Mouse (Mus musculus) stomach, embryonic 15.5 days (tissue): ENCODE measurements around the gene Wdr6. TPM values are rescaled to one million over a fixed set of nuclear protein-coding genes. Genes with fewer than 3 reads are reported as not detected.

ENCODE experiments used
- ATAC-seq: fragments of 200-750 bp; cut with Nextera tagmentation; 2 replicates; pipeline ENCODE4 v1.8.0; 2017; ENCODE audit warnings: low read depth, moderate number of reproducible peaks, moderate TSS enrichment; ENCODE audit not compliant: insufficient read depth, low FRiP score
- H3K27ac ChIP-seq: fragments of 300-500 bp; sonication (generic); 2 replicates; pipeline ENCODE4 v1.5.1; 2015; ENCODE audit warnings: mild to moderate bottlenecking, inconsistent platforms
- H3K27me3 ChIP-seq: fragments of 300-500 bp; sonication (generic); replicated peaks from 2 replicates; pipeline ENCODE4 v1.6.1; 2015; ENCODE audit warnings: inconsistent platforms
- H3K36me3 ChIP-seq: fragments of 300-500 bp; sonication (generic); 2 replicates; pipeline ENCODE4 v1.6.1; 2015; ENCODE audit warnings: inconsistent platforms
- H3K4me1 ChIP-seq: fragments of 300-500 bp; sonication (generic); 2 replicates; pipeline ENCODE4 v1.6.1; 2015; ENCODE audit warnings: inconsistent platforms
- H3K4me2 ChIP-seq: fragments of 300-500 bp; sonication (generic); 2 replicates; pipeline ENCODE4 v1.6.1; 2015; ENCODE audit warnings: mild to moderate bottlenecking, inconsistent platforms
- H3K4me3 ChIP-seq: fragments of 300-500 bp; sonication (generic); replicated peaks from 2 replicates; pipeline ENCODE4 v1.5.1; 2015; ENCODE audit warnings: inconsistent platforms
- H3K9ac ChIP-seq: fragments of 300-500 bp; sonication (generic); 2 replicates; pipeline ENCODE4 v1.6.1; 2015; ENCODE audit warnings: inconsistent platforms
- H3K9me3 ChIP-seq: fragments of 300-500 bp; sonication (generic); 2 replicates; pipeline ENCODE4 v1.6.1; 2016; ENCODE audit warnings: inconsistent platforms
- WGBS: fragments of 180-500 bp; shearing (Covaris S2); methylation state at CpG from one replicate; pipeline ENCODE4 v1.1.7; 2015; 5-methylcytosine and 5-hydroxymethylcytosine counted together
- polyA plus RNA-seq: library from polyadenylated mRNA; unstranded; fragments of >200 nt; fragmentation: Nextera tagmentation; extraction: Ambion mirVana; gene quantifications from 2 replicates; pipeline ENCODE4 v1.2.1, GENCODE M21; 2015

The Wdr6 gene
- polyA plus RNA-seq, 1 experiment from 2014 or later, result 74.9 TPM

GRCm38 (mm10) chr9:108591462-108591861 is 12.9 kb upstream of the Wdr6 start:
- no peaks in the 10 kb centered on the region for H3K27me3 ChIP-seq
- no peak overlapping the region for H3K4me3 ChIP-seq
- H3K9me3 ChIP-seq, result no peaks in the 10 kb centered on the region
- no peaks in the 10 kb centered on the region for H3K36me3 ChIP-seq
- H3K4me1 ChIP-seq, result peaks cover 19% of the 10 kb centered on the region
- H3K4me2 ChIP-seq, result no peak overlapping the region
- ATAC-seq, result no peak
- H3K9ac ChIP-seq, result no peak overlapping the region
- 88% methylated on average over 4 of the region's 4 CpGs for WGBS
- no peak overlapping the region for H3K27ac ChIP-seq

- Histone ChIP-seq H3K4me1 (peaks cover 17% of the 10 kb centered on the region), H3K27ac (no peak overlapping the region)
- 57% methylated on average over 5 of the region's 5 CpGs for WGBS
These were observed 10.7 kb upstream of the Wdr6 start for GRCm38 (mm10) chr9:108589229-108589628.

GRCm38 (mm10) chr9:108587571-108588180 is 9.1 kb upstream of the Wdr6 start:
- peak overlapping the region; percentile 8; the same call in 1 of the 2 replicates for H3K4me3 ChIP-seq
- H3K27ac ChIP-seq, result peak overlapping the region; percentile 61; the same call in 1 of the 2 replicates
- no peaks in the 10 kb centered on the region for H3K36me3 ChIP-seq
- H3K4me2 ChIP-seq, result peak overlapping the region; percentile 35
- no peaks in the 10 kb centered on the region for H3K9me3 ChIP-seq
- WGBS, result 7% methylated on average over 14 of the region's 14 CpGs
- H3K27me3 ChIP-seq, result no peaks in the 10 kb centered on the region
- ATAC-seq, result peak; percentile 93
- H3K4me1 ChIP-seq, result peaks cover 17% of the 10 kb centered on the region
- H3K9ac ChIP-seq, result no peak overlapping the region

More at GRCm38 (mm10) chr9:108589229-108589628, 10.7 kb upstream of the Wdr6 start:
- Histone ChIP-seq H3K36me3 (no peaks in the 10 kb centered on the region), H3K4me3 (no peak overlapping the region), H3K27me3 (no peaks in the 10 kb centered on the region), H3K9me3 (no peaks in the 10 kb centered on the region), H3K9ac (no peak overlapping the region), H3K4me2 (no peak overlapping the region)
- no peak for ATAC-seq

GRCm38 (mm10) chr9:108579344-108579690 is 778 bp upstream of the Wdr6 start:
- Histone ChIP-seq H3K9me3 (no peaks in the 10 kb centered on the region), H3K4me1 (peaks cover 24% of the 10 kb centered on the region), H3K27me3 (no peaks in the 10 kb centered on the region), H3K4me2 (peak overlapping the region; percentile 80), H3K36me3 (peaks cover 13% of the 10 kb centered on the region), H3K4me3 (peak overlapping the region; percentile 77), H3K27ac (peak overlapping the region; percentile 92), H3K9ac (peak overlapping the region; percentile 71)
- 53% methylated on average over 5 of the region's 5 CpGs for WGBS
- ATAC-seq, result no peak

GRCm38 (mm10) chr9:108577934-108578544 is 500 bp downstream of the Wdr6 start:
- H3K9ac ChIP-seq, result peak overlapping the region; percentile 71
- H3K27me3 ChIP-seq, result no peaks in the 10 kb centered on the region
- H3K36me3 ChIP-seq, result peaks cover 19% of the 10 kb centered on the region
- peak overlapping the region; percentile 77 for H3K4me3 ChIP-seq
- ATAC-seq, result no peak
- H3K4me1 ChIP-seq, result peaks cover 26% of the 10 kb centered on the region
- H3K27ac ChIP-seq, result peak overlapping the region; percentile 92
- peak overlapping the region; percentile 80 for H3K4me2 ChIP-seq
- no peaks in the 10 kb centered on the region for H3K9me3 ChIP-seq
- under 1% methylated on average over 24 of the region's 24 CpGs for WGBS

- H3K4me2 ChIP-seq, result peak overlapping the region; percentile 80
- H3K27me3 ChIP-seq, result no peaks in the 10 kb centered on the region
- H3K27ac ChIP-seq, result no peak overlapping the region
- no peak for ATAC-seq
- WGBS, result 31% methylated on average over 6 of the region's 6 CpGs
- no peak overlapping the region for H3K9ac ChIP-seq
- peaks cover 26% of the 10 kb centered on the region for H3K4me1 ChIP-seq
- no peaks in the 10 kb centered on the region for H3K9me3 ChIP-seq
- peak overlapping the region; percentile 77 for H3K4me3 ChIP-seq
- H3K36me3 ChIP-seq, result peaks cover 28% of the 10 kb centered on the region
These were observed 1.5 kb downstream of the Wdr6 start for GRCm38 (mm10) chr9:108577025-108577424.

GRCm38 (mm10) chr9:108575321-108576297 is 2.9 kb downstream of the Wdr6 start:
- Histone ChIP-seq H3K27ac (no peak overlapping the region), H3K4me2 (no peak overlapping the region), H3K9ac (no peak overlapping the region), H3K27me3 (no peaks in the 10 kb centered on the region), H3K4me1 (peaks cover 29% of the 10 kb centered on the region), H3K36me3 (peaks cover 36% of the 10 kb centered on the region), H3K4me3 (no peak overlapping the region), H3K9me3 (no peaks in the 10 kb centered on the region)
- ATAC-seq, result no peak
- 76% methylated on average over 37 of the region's 37 CpGs for WGBS

GRCm38 (mm10) chr9:108574921-108575320 is 3.6 kb downstream of the Wdr6 start:
- H3K36me3 ChIP-seq, result peaks cover 36% of the 10 kb centered on the region
- peaks cover 36% of the 10 kb centered on the region for H3K4me1 ChIP-seq
- H3K27ac ChIP-seq, result no peak overlapping the region
- H3K4me3 ChIP-seq, result no peak overlapping the region
- no peaks in the 10 kb centered on the region for H3K9me3 ChIP-seq
- H3K27me3 ChIP-seq, result no peaks in the 10 kb centered on the region
- no peak for ATAC-seq
- no peak overlapping the region for H3K4me2 ChIP-seq
- H3K9ac ChIP-seq, result no peak overlapping the region
- 90% methylated on average over 12 of the region's 12 CpGs for WGBS

GRCm38 (mm10) chr9:108573774-108574690 is 4.5 kb downstream of the Wdr6 start:
- Histone ChIP-seq H3K9me3 (no peaks in the 10 kb centered on the region), H3K36me3 (peaks cover 36% of the 10 kb centered on the region), H3K4me2 (no peak overlapping the region), H3K27me3 (no peaks in the 10 kb centered on the region), H3K4me1 (peaks cover 36% of the 10 kb centered on the region), H3K4me3 (no peak overlapping the region), H3K27ac (no peak overlapping the region), H3K9ac (no peak overlapping the region)
- ATAC-seq, result no peak
- WGBS, result 50% methylated on average over 26 of the region's 26 CpGs

GRCm38 (mm10) chr9:108572321-108572720 is 6.2 kb downstream of the Wdr6 start:
- ATAC-seq, result no peak
- H3K27me3 ChIP-seq, result no peaks in the 10 kb centered on the region
- no peak overlapping the region for H3K27ac ChIP-seq
- H3K9me3 ChIP-seq, result no peaks in the 10 kb centered on the region
- H3K36me3 ChIP-seq, result peaks cover 36% of the 10 kb centered on the region
- 77% methylated on average over 10 of the region's 10 CpGs for WGBS
- peaks cover 37% of the 10 kb centered on the region for H3K4me1 ChIP-seq
- no peak overlapping the region for H3K4me3 ChIP-seq
- H3K4me2 ChIP-seq, result no peak overlapping the region
- H3K9ac ChIP-seq, result no peak overlapping the region

- Histone ChIP-seq H3K4me2 (no peak overlapping the region), H3K36me3 (peaks cover 36% of the 10 kb centered on the region), H3K27ac (no peak overlapping the region), H3K9ac (no peak overlapping the region), H3K9me3 (no peaks in the 10 kb centered on the region), H3K4me3 (no peak overlapping the region), H3K4me1 (peaks cover 30% of the 10 kb centered on the region), H3K27me3 (no peaks in the 10 kb centered on the region)
- ATAC-seq, result no peak
- WGBS, result 92% methylated on average over 16 of the region's 16 CpGs
These were observed 7.1 kb downstream of the Wdr6 start for GRCm38 (mm10) chr9:108571401-108571973.
